Mouse (Mus musculus) ES-E14 (cell line): ENCODE data around the gene Spag9. TPM values are rescaled to one million over a fixed set of nuclear protein-coding genes. Genes with fewer than 3 reads are reported as not detected.
A peak's percentile ranks its signal among the peaks of the same experiment; 100 is the strongest.

Source experiments
- DNase-seq: peaks from one replicate; pipeline ENCODE4 v3.0.0-alpha.2; 2013; ENCODE audit warnings: low read depth, low spot score
- H3K27ac ChIP-seq: 2 replicates; pipeline ENCODE4 v1.5.1; 2012; ENCODE audit warnings: low read depth, mild to moderate bottlenecking, low read length, moderate library complexity, mixed read lengths; ENCODE audit not compliant: poor library complexity, insufficient read depth, severe bottlenecking
- H3K36me3 ChIP-seq: 2 replicates; pipeline ENCODE4 v1.6.1; 2012; ENCODE audit warnings: mild to moderate bottlenecking, low read length, moderate library complexity, mixed read lengths; ENCODE audit not compliant: control insufficient read depth, poor library complexity, insufficient read depth, severe bottlenecking
- H3K4me1 ChIP-seq, 2 experiments: fragments of 150-350 bp in 1 of 2; sonication (generic) in 1 of 2; 2 replicates each; pipeline ENCODE4 v1.6.1; 2012; ENCODE audit warnings: low read length in 2 of 2, mild to moderate bottlenecking in 1 of 2, mixed read lengths in 1 of 2; ENCODE audit not compliant: control insufficient read depth in 2 of 2, insufficient read depth in 2 of 2, poor library complexity in 1 of 2
- H3K4me3 ChIP-seq, 2 experiments: fragments of 150-350 bp in 1 of 2; sonication (generic) in 1 of 2; 2 replicates each; pipeline ENCODE4 v1.5.1; 2012; ENCODE audit warnings: low read length in 2 of 2, low read depth in 1 of 2, mild to moderate bottlenecking in 1 of 2, mixed read lengths in 1 of 2; ENCODE audit not compliant: insufficient read depth in 1 of 2, poor library complexity in 1 of 2, severe bottlenecking in 1 of 2
- H3K9ac ChIP-seq: 2 replicates; pipeline ENCODE4 v1.6.1; 2012; ENCODE audit warnings: low read depth, mild to moderate bottlenecking, low read length, mixed read lengths; ENCODE audit not compliant: poor library complexity, insufficient read depth, severe bottlenecking
- H3K9me3 ChIP-seq: fragments of 150-350 bp; sonication (generic); 2 replicates; pipeline ENCODE4 v1.6.1; 2012; ENCODE audit warnings: low read depth, mild to moderate bottlenecking, low read length; ENCODE audit not compliant: control insufficient read depth, insufficient read depth
- CHD2 ChIP-seq: IDR thresholded peaks from 2 replicates; pipeline ENCODE4 v1.6.1; 2014; ENCODE audit warnings: mild to moderate bottlenecking, low read depth, low read length, inconsistent platforms
- HCFC1 ChIP-seq: IDR thresholded peaks from 2 replicates; pipeline ENCODE4 v1.6.1; 2012; ENCODE audit warnings: low read length, inconsistent platforms, borderline replicate concordance; ENCODE audit not compliant: insufficient read depth
- MAFK ChIP-seq: IDR thresholded peaks from 2 replicates; pipeline ENCODE4 v1.6.1; 2014; ENCODE audit warnings: mild to moderate bottlenecking, low read depth, low read length, inconsistent platforms; ENCODE audit not compliant: insufficient read depth
- ZC3H11A ChIP-seq: IDR thresholded peaks from 2 replicates; pipeline ENCODE4 v1.6.1; 2012; ENCODE audit warnings: low read depth, mild to moderate bottlenecking, inconsistent platforms, low read length, borderline replicate concordance
- ZNF384 ChIP-seq: IDR thresholded peaks from 2 replicates; pipeline ENCODE4 v1.6.1; 2012; ENCODE audit warnings: low read depth, low read length, inconsistent platforms
- in situ Hi-C, 2 experiments: fragments of 600-800 bp; cut with MboI; formaldehyde crosslinking; loops; one replicate each; pipeline ENCODE4 v1.15.1; 2025; ENCODE audit warnings: low sequenced_read_pairs in 2 of 2, inconsistent platforms in 1 of 2; ENCODE audit not compliant: unreplicated experiment in 2 of 2
- total RNA-seq: library from RNA; depleted of rRNA; stranded (reverse); fragments of 300-350 nt; gene quantifications from 2 replicates; pipeline ENCODE4 v1.2.3, GENCODE M21; 2012

Gene Spag9
- total RNA-seq, 1 experiment, result 20.9 TPM

- in situ Hi-C loops, result no loop called here
- Histone ChIP-seq H3K27ac (no peak overlapping the region), H3K9me3 (no peaks in the 10 kb centered on the region), H3K36me3 (no peaks in the 10 kb centered on the region), H3K4me3 (peak overlapping the region; percentile 9 to 53; a peak in 3 of 4 replicates), H3K9ac (0 out of 2 replicates have a peak overlapping the region, but pooled peaks have one; percentile 30), H3K4me1 (peaks cover 3 to 14% of the 10 kb centered on the region in 2 experiments; a peak in 3 of 4 replicates)
- peak; percentile 38 for DNase-seq
- TF ChIP-seq HCFC1, result no peak
- no peak for TF ChIP-seq MAFK
Observed at GRCm38 (mm10) chr11:94043998-94044985, 48.4 kb downstream of the Spag9 start.

- H3K4me1 ChIP-seq, result peaks cover 3 to 14% of the 10 kb centered on the region in 2 experiments; a peak in 3 of 4 replicates
- no peak overlapping the region for H3K27ac ChIP-seq
- no peaks in the 10 kb centered on the region for H3K9me3 ChIP-seq
- no peak overlapping the region for H3K9ac ChIP-seq
- no peaks in the 10 kb centered on the region for H3K36me3 ChIP-seq
- in situ Hi-C loops, result no loop called here
- DNase-seq, result no peak
- H3K4me3 ChIP-seq, result peak overlapping the region in 1 of 2 experiments; percentile 53; a peak in 1 of 4 replicates
- TF ChIP-seq HCFC1 (no peak), CHD2 (no peak), ZC3H11A (no peak), MAFK (no peak), ZNF384 (no peak)
Observed at GRCm38 (mm10) chr11:94045016-94045415, 49.1 kb downstream of the Spag9 start.

GRCm38 (mm10) chr11:94047288-94047687 lies 51.4 kb downstream of the Spag9 start:
- H3K4me1 ChIP-seq, result peaks cover 3 to 14% of the 10 kb centered on the region in 2 experiments; a peak in 3 of 4 replicates
- H3K9ac ChIP-seq, result no peak overlapping the region
- no peak overlapping the region for H3K27ac ChIP-seq
- in situ Hi-C loops, result no loop called here
- H3K4me3 ChIP-seq, result no peak overlapping the region; a peak in 1 of 4 replicates
- TF ChIP-seq MAFK, result peak; percentile 56; the same call in 1 of the 2 replicates
- TF ChIP-seq HCFC1, result no peak
- H3K36me3 ChIP-seq, result no peaks in the 10 kb centered on the region
- DNase-seq, result no peak
- H3K9me3 ChIP-seq, result no peaks in the 10 kb centered on the region

DNA sequence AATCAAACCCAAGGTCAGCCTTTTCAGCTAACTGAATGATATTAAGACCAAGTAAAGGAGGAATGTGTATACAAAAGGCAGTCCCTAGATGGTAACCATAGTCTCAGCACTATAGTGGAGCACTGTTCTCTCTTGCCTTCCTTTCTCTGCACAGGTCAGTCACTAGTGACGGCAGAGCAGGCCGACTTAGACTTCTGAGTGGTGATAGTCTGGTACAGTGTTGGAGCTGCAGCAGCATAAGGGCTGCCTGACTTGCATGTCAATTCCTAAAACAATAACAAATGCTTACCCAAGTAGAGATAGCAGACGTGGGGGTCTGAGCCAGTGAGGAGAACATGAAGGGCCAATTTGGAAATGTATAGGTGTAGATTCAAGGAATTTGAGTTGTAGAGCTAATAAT lies 58.3 kb downstream of the Spag9 start:
- H3K36me3 ChIP-seq, result no peaks in the 10 kb centered on the region
- no peak overlapping the region for H3K9ac ChIP-seq
- in situ Hi-C loops, result no loop called here
- DNase-seq, result no peak
- no peaks in the 10 kb centered on the region for H3K4me1 ChIP-seq
- no peak overlapping the region for H3K4me3 ChIP-seq
- no peaks in the 10 kb centered on the region for H3K9me3 ChIP-seq
- TF ChIP-seq ZC3H11A, result no peak
- TF ChIP-seq MAFK, result no peak
- TF ChIP-seq ZNF384, result no peak
- TF ChIP-seq HCFC1, result no peak
- TF ChIP-seq CHD2, result no peak
- H3K27ac ChIP-seq, result no peak overlapping the region
